Mouse (Mus musculus) lung, postnatal 0 days (tissue): Measurements from ENCODE around the gene Grik4.

Experiments
- CTCF ChIP-seq: IDR thresholded peaks from 2 replicates; pipeline ENCODE4 v1.5.1; 2016; ENCODE audit warnings: antibody characterized with exemption, mild to moderate bottlenecking
- EP300 ChIP-seq: IDR thresholded peaks from 2 replicates; pipeline ENCODE4 v1.6.1; 2016; ENCODE audit warnings: antibody characterized with exemption, mild to moderate bottlenecking, control low read depth

- TF ChIP-seq CTCF (no peak), EP300 (no peak)
Measured at GRCm38 (mm10) chr9:42597525-42597924, 346.8 kb downstream of the Grik4 start.
